Mouse (Mus musculus) ES-Bruce4 (cell line): ENCODE results near the gene Ccdc125. TPM values are rescaled to one million over a fixed set of nuclear protein-coding genes. Genes with fewer than 3 reads are reported as not detected.
A peak's percentile ranks its signal among the peaks of the same experiment; 100 is the strongest.

Experiments used
- H3K27ac ChIP-seq: 2 replicates; pipeline ENCODE4 v1.5.1; 2012; ENCODE audit warnings: low read length, inconsistent platforms; ENCODE audit not compliant: insufficient read depth
- H3K27me3 ChIP-seq: 2 replicates; pipeline ENCODE4 v1.6.1; 2012; ENCODE audit warnings: mild to moderate bottlenecking, low read length, inconsistent platforms; ENCODE audit not compliant: control insufficient read depth, poor library complexity, insufficient read depth, severe bottlenecking
- H3K36me3 ChIP-seq: 2 replicates; pipeline ENCODE4 v1.6.1; 2012; ENCODE audit warnings: inconsistent platforms, mild to moderate bottlenecking, low read length, moderate library complexity; ENCODE audit not compliant: control insufficient read depth, poor library complexity, insufficient read depth, severe bottlenecking
- H3K4me1 ChIP-seq: one replicate; pipeline ENCODE4 v1.8.1; 2011; ENCODE audit warnings: low read length; ENCODE audit not compliant: control insufficient read depth, insufficient read depth
- H3K4me3 ChIP-seq: 2 replicates; pipeline ENCODE4 v1.5.1; 2011; ENCODE audit warnings: low read depth, mild to moderate bottlenecking, low read length
- H3K9ac ChIP-seq: 2 replicates; pipeline ENCODE4 v1.6.1; 2012; ENCODE audit warnings: low read depth, mild to moderate bottlenecking, inconsistent platforms; ENCODE audit not compliant: poor library complexity, severe bottlenecking
- H3K9me3 ChIP-seq: replicated peaks from 2 replicates; pipeline ENCODE4 v1.6.1; 2012; ENCODE audit warnings: mild to moderate bottlenecking, low read length, inconsistent platforms; ENCODE audit not compliant: control insufficient read depth, poor library complexity, insufficient read depth, severe bottlenecking
- CTCF ChIP-seq: IDR thresholded peaks from one replicate; pipeline ENCODE4 v1.8.1; 2011; ENCODE audit warnings: low read depth, low read length
- EP300 ChIP-seq: IDR thresholded peaks from 2 replicates; pipeline ENCODE4 v1.6.1; 2011; ENCODE audit warnings: low read depth, low read length; ENCODE audit not compliant: insufficient read depth
- POLR2A ChIP-seq: IDR thresholded peaks from one replicate; pipeline ENCODE4 v1.8.1; 2011; ENCODE audit warnings: low read length; ENCODE audit not compliant: insufficient read depth
- polyA plus RNA-seq: library from polyadenylated mRNA; stranded (reverse); fragments of >200 nt; gene quantifications from 2 replicates; pipeline ENCODE4 v1.2.4, GENCODE M21; 2011; ENCODE audit warnings: low read depth; ENCODE audit not compliant: missing spikeins, insufficient read depth, insufficient read length

The Ccdc125 gene
- polyA plus RNA-seq, 1 experiment = 3.6 TPM

- Histone ChIP-seq H3K36me3 (peaks cover 32% of the 10 kb centered on the region), H3K4me3 (no peak overlapping the region), H3K27me3 (no peaks in the 10 kb centered on the region), H3K9me3 (no peaks in the 10 kb centered on the region), H3K4me1 (no peaks in the 10 kb centered on the region), H3K27ac (no peak overlapping the region), H3K9ac (no peak overlapping the region)
- TF ChIP-seq CTCF = no peak
- no peak for TF ChIP-seq EP300
- no peak for TF ChIP-seq POLR2A
Observed at GRCm38 (mm10) chr13:100698866-100699265, 29.3 kb downstream of the Ccdc125 start.

DNA sequence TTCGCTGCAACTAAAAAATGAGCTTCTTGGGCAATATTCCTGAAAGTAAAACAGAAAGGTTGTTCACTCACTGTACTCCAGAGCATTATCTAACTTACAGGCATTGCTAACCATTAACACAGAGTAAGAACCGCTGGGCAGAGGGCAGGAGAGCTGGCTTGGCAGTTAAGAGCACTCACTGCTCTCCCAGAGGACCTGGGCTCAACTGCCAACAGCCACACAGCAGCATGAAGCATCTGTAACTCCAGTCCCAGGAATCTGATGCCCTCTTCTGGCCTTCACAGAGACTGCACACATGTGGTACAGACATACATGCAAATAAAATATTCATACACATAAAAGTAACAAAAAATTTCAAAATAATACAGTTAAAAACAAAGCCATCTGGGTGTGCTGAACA lies 34.0 kb downstream of the Ccdc125 start:
- Histone ChIP-seq H3K4me1 (no peaks in the 10 kb centered on the region), H3K27me3 (no peaks in the 10 kb centered on the region), H3K9me3 (no peaks in the 10 kb centered on the region), H3K4me3 (no peak overlapping the region), H3K36me3 (peaks cover 52% of the 10 kb centered on the region), H3K9ac (no peak overlapping the region), H3K27ac (no peak overlapping the region)
- TF ChIP-seq EP300 (no peak), CTCF (peak; percentile 37), POLR2A (no peak)

DNA sequence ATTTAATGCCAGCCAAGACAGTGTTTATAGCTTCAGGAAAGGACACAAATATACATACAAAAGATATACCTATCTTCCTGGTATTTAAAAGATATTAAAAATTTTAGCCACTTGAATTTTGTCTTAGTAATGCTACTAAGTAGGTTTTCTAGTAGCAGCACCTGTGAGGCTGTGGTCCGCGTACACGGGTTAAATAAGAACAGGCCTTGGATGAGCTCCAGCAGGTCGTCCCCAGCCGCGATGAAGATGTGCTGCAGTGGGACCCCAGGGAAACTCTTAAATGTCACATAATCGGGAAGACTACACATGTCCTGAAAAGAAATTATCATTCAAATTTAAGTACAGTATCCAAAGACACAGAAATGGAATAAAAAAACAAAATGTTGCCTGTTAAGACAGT lies 36.7 kb downstream of the Ccdc125 start:
- H3K9me3 ChIP-seq = no peaks in the 10 kb centered on the region
- TF ChIP-seq CTCF = no peak
- TF ChIP-seq EP300 = no peak
- TF ChIP-seq POLR2A = no peak
- no peak overlapping the region for H3K9ac ChIP-seq
- H3K27ac ChIP-seq = no peak overlapping the region
- no peaks in the 10 kb centered on the region for H3K4me1 ChIP-seq
- no peaks in the 10 kb centered on the region for H3K27me3 ChIP-seq
- H3K36me3 ChIP-seq = peaks cover 72% of the 10 kb centered on the region
- H3K4me3 ChIP-seq = no peak overlapping the region

GRCm38 (mm10) chr13:100715467-100715866 lies 46.0 kb downstream of the Ccdc125 start:
- Histone ChIP-seq H3K9ac (no peak overlapping the region), H3K4me1 (no peaks in the 10 kb centered on the region), H3K27me3 (no peaks in the 10 kb centered on the region), H3K36me3 (peaks cover 48% of the 10 kb centered on the region), H3K9me3 (no peaks in the 10 kb centered on the region), H3K27ac (no peak overlapping the region), H3K4me3 (no peak overlapping the region)
- TF ChIP-seq EP300 (no peak), CTCF (no peak), POLR2A (no peak)

DNA sequence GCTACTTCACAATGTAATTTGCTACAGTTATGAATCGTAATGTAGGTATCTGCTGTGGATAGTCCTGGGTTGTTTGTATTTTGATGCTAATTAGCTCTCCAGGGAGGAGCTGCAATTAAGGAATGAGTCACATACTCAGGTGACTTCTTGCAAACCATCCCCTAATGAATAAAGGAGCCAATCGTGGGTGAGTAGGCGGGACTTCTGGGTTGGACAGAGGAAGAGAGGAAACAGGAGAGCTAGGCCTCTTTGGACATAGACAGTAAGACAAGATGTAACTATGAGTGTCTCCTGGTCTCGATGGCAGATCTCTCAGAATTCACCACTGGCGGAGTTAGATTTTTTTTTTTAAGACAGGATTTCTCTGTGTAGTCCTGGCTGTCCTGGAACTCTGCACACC lies 52.1 kb downstream of the Ccdc125 start:
- Histone ChIP-seq H3K27me3 (no peaks in the 10 kb centered on the region), H3K9ac (peak overlapping the region; percentile 33), H3K27ac (peak overlapping the region; percentile 33; the same call in 1 of the 2 replicates), H3K4me3 (peak overlapping the region; percentile 60), H3K36me3 (peaks cover 29% of the 10 kb centered on the region), H3K9me3 (no peaks in the 10 kb centered on the region), H3K4me1 (no peaks in the 10 kb centered on the region)
- TF ChIP-seq POLR2A (peak; percentile 43), EP300 (no peak), CTCF (no peak)

DNA sequence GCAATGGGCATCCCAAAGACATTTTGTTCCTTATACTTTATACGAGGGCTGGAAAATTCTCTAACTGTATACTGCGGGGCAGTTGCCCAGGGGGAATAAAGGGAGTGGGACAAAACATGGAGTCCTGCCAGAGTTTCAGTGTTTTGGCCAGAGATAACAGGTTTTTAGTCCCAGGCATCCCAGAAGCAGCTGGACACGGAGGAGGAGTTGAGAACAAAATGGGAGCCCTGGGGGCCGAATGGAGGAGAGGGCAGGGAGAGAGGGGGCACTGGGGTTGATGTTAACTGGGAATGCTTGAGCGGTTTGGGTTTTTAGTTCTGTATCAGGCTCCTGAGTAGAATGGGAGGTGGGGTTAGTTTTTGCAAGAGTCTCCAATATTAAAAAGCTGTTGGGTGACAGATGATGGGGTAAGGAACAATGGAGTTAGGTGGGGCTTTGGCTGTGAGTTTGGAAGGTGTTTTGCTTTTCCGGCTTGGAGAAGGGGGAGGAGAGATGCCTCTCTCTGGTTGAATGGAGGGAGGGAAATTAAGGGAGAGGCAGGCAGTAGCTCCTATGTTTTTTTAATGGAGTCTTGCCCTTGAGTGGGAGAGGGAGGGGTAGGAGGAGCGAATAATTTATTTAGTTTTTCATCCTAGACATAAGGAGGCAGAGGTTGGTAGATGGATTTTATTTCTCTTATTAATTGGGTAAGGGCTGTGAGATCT lies 54.7 kb downstream of the Ccdc125 start:
- Histone ChIP-seq H3K4me1 (peaks cover 3% of the 10 kb centered on the region), H3K4me3 (peak overlapping the region; percentile 16; the same call in 1 of the 2 replicates), H3K9me3 (no peaks in the 10 kb centered on the region), H3K27me3 (no peaks in the 10 kb centered on the region), H3K27ac (peak overlapping the region; percentile 95), H3K36me3 (peaks cover 29% of the 10 kb centered on the region), H3K9ac (peak overlapping the region; percentile 79; the same call in 1 of the 2 replicates)
- TF ChIP-seq CTCF (no peak), POLR2A (no peak), EP300 (no peak)
